Mouse (Mus musculus) intestine, postnatal 0 days (tissue): ENCODE results near the gene Rtn4rl1. TPM values are rescaled to one million over a fixed set of nuclear protein-coding genes. Genes with fewer than 3 reads are reported as not detected.
A peak's percentile ranks its signal among the peaks of the same experiment; 100 is the strongest.

Source experiments
- ATAC-seq: fragments of 200-750 bp; cut with Nextera tagmentation; 2 replicates; pipeline ENCODE4 v1.8.0; 2017; ENCODE audit warnings: mild to moderate bottlenecking, moderate TSS enrichment, moderate library complexity
- H3K27ac ChIP-seq: fragments of 300-500 bp; sonication (generic); 2 replicates; pipeline ENCODE4 v1.5.1; 2014; ENCODE audit warnings: mild to moderate bottlenecking, low read depth, low read length, moderate library complexity
- H3K27me3 ChIP-seq: fragments of 300-500 bp; sonication (generic); replicated peaks from 2 replicates; pipeline ENCODE4 v1.6.1; 2014; ENCODE audit warnings: low read length, mixed read lengths; ENCODE audit not compliant: control insufficient read depth, insufficient read depth
- H3K36me3 ChIP-seq: fragments of 300-500 bp; sonication (generic); 2 replicates; pipeline ENCODE4 v1.6.1; 2014; ENCODE audit warnings: mild to moderate bottlenecking, moderate library complexity; ENCODE audit not compliant: control insufficient read depth, insufficient read depth
- H3K4me1 ChIP-seq: fragments of 300-500 bp; sonication (generic); replicated peaks from 2 replicates; pipeline ENCODE4 v1.6.1; 2014; ENCODE audit warnings: antibody characterized with exemption, low read length, mixed read lengths; ENCODE audit not compliant: control insufficient read depth, insufficient read depth
- H3K4me2 ChIP-seq: fragments of 300-500 bp; sonication (generic); replicated peaks from 2 replicates; pipeline ENCODE4 v1.6.1; 2014; ENCODE audit warnings: low read depth, mild to moderate bottlenecking, moderate library complexity
- H3K4me3 ChIP-seq: fragments of 300-500 bp; sonication (generic); 2 replicates; pipeline ENCODE4 v1.5.1; 2014; ENCODE audit warnings: low read depth, low read length
- H3K9ac ChIP-seq: fragments of 300-500 bp; sonication (generic); 2 replicates; pipeline ENCODE4 v1.6.1; 2014; ENCODE audit warnings: mild to moderate bottlenecking, low read depth, low read length
- H3K9me3 ChIP-seq: fragments of 300-500 bp; sonication (generic); 2 replicates; pipeline ENCODE4 v1.6.1; 2016; ENCODE audit warnings: mixed run types; ENCODE audit not compliant: control insufficient read depth
- CTCF ChIP-seq: sonication (generic); IDR thresholded peaks from 2 replicates; pipeline ENCODE4 v1.5.1; 2016; ENCODE audit warnings: low read depth, mild to moderate bottlenecking, control low read depth, antibody characterized with exemption, moderate library complexity
- WGBS: fragments of 180-500 bp; shearing (Covaris S2); extraction: QIAGEN DNeasy Blood & Tissue Kit; methylation state at CpG from one replicate; pipeline ENCODE4 v1.1.7; 2014; 5-methylcytosine and 5-hydroxymethylcytosine counted together
- polyA plus RNA-seq: library from polyadenylated mRNA; unstranded; fragments of >200 nt; fragmentation: Nextera tagmentation; extraction: Ambion mirVana; gene quantifications from 2 replicates; pipeline ENCODE4 v1.2.1, GENCODE M21; 2015

The Rtn4rl1 gene
- polyA plus RNA-seq, 1 experiment from 2014 or later, result 1.5 TPM

DNA sequence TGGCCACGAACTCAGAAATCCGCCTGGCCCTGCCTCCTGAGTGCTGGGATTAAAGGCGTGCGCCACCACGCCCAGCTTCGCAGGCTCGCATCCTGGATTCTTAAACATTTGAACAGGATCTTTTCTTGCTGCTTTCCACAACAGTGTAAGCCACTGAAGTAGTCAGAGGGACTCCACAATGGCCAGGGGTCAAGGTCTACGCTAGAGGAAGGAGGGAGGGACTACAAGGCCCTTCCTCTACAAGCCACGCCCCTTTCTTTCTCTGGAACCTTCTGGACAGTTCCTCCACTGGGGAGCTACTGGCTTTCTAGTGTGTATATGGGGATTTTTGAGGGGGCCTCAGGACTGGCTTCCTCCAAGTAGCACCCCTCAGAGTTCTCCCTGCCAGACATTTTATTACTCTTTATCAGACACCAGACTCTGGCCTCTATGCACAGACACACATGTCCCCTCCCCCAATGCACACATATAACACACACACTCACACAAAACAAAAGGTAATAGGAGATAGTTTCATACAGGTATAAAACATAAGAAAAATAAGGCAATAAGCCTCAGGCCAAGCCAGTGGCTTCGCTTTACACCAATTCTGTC, 53.7 kb downstream of the Rtn4rl1 start:
- H3K4me1 ChIP-seq, result peaks cover 6% of the 10 kb centered on the region; the same call in 1 of the 2 replicates
- WGBS, result 58% methylated on average over 10 of the region's 10 CpGs
- H3K36me3 ChIP-seq, result no peaks in the 10 kb centered on the region
- peak; percentile 88 for ATAC-seq
- no peak for TF ChIP-seq CTCF
- no peaks in the 10 kb centered on the region for H3K27me3 ChIP-seq
- H3K27ac ChIP-seq, result peak overlapping the region; percentile 70
- no peak overlapping the region for H3K9ac ChIP-seq
- H3K4me3 ChIP-seq, result no peak overlapping the region
- H3K9me3 ChIP-seq, result no peaks in the 10 kb centered on the region
- H3K4me2 ChIP-seq, result peak overlapping the region; percentile 43

DNA sequence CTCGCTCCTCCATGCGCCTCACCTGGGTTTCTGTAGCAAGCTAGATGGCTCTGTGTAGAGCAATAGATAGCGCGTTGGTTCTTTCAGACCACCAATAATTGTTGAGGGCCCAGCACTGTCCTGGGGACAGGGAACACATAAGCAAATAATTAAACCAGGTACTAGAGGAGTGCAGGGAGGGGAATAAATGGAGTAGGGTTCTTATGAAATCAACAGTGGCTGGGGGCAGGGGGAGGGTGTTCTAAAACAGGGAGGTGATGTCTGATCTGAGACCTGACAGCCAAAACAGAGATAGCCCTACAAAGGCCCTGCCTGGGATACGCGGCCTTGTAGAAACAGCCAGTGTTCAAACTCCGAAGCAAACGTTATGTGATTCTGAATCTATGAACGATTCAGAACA, 56.0 kb downstream of the Rtn4rl1 start:
- ATAC-seq, result no peak
- H3K9ac ChIP-seq, result no peak overlapping the region
- no peak for TF ChIP-seq CTCF
- no peak overlapping the region for H3K4me3 ChIP-seq
- H3K4me2 ChIP-seq, result no peak overlapping the region
- peaks cover 6% of the 10 kb centered on the region; the same call in 1 of the 2 replicates for H3K4me1 ChIP-seq
- H3K27me3 ChIP-seq, result no peaks in the 10 kb centered on the region
- WGBS, result 79% methylated on average over 9 of the region's 9 CpGs
- no peaks in the 10 kb centered on the region for H3K9me3 ChIP-seq
- H3K27ac ChIP-seq, result no peak overlapping the region
- H3K36me3 ChIP-seq, result no peaks in the 10 kb centered on the region

DNA sequence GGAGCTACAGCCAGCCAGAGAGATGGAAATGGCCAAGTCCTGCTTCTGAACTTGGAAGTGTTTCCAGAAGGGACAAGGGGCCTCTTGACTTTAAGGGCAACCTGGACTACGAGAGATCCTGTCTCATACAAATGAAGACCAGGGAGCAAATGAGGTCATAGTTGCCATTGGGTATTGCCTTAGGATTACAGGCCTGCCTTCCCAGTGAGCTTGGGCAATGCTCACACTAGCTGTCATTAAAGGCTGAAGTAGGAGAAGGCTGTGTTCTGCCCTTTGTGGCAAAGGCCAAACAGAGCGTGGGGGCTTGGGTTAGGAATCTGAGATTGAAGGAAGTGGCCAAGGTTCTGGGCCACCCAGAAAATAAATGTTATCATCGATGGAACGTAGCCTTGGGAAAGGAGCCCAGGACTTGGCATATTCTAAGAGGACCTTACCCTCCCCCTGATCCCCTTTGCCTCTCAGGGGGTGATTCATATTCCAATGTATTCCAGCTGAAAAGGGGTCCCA, 57.5 kb downstream of the Rtn4rl1 start:
- TF ChIP-seq CTCF, result no peak
- H3K9ac ChIP-seq, result no peak overlapping the region

DNA sequence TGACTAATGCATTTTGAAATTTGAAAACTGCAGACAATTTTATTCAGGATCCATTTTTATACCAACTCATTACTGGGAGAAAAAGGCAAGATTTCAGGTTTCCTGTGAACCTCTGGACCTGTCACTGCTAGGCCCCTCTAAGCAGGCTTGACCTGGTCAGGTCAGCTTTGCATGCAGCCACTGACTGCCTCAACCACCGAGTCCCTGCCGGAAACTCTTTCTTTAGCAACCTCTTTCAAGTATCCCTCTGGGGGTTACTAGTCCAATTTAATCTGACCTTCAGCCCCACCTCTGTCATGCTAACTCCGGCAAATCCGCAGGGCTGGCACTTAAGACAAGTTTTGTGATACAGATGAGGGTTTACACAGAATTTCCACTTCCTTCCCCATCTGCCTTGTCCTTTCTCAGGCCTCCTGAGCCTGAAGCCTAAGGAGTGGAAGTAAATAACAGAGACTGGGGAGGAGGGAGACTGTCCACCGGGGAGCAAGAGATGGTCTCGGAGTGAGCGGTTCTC, 58.0 kb downstream of the Rtn4rl1 start:
- 73% methylated on average over 7 of the region's 7 CpGs for WGBS
- no peak for ATAC-seq
- Histone ChIP-seq H3K4me1 (peaks cover 1% of the 10 kb centered on the region; the same call in 1 of the 2 replicates), H3K27ac (no peak overlapping the region), H3K4me3 (no peak overlapping the region), H3K36me3 (no peaks in the 10 kb centered on the region), H3K9me3 (no peaks in the 10 kb centered on the region), H3K9ac (no peak overlapping the region), H3K27me3 (no peaks in the 10 kb centered on the region), H3K4me2 (no peak overlapping the region)
- TF ChIP-seq CTCF, result no peak

More for the DNA sequence above, 57.5 kb downstream of the Rtn4rl1 start:
- H3K36me3 ChIP-seq, result no peaks in the 10 kb centered on the region
- no peaks in the 10 kb centered on the region for H3K9me3 ChIP-seq
- H3K27me3 ChIP-seq, result no peaks in the 10 kb centered on the region
- H3K4me2 ChIP-seq, result no peak overlapping the region
- 83% methylated on average over 4 of the region's 4 CpGs for WGBS
- no peak overlapping the region for H3K27ac ChIP-seq
- H3K4me3 ChIP-seq, result no peak overlapping the region
- H3K4me1 ChIP-seq, result peaks cover 6% of the 10 kb centered on the region; the same call in 1 of the 2 replicates
- no peak for ATAC-seq

DNA sequence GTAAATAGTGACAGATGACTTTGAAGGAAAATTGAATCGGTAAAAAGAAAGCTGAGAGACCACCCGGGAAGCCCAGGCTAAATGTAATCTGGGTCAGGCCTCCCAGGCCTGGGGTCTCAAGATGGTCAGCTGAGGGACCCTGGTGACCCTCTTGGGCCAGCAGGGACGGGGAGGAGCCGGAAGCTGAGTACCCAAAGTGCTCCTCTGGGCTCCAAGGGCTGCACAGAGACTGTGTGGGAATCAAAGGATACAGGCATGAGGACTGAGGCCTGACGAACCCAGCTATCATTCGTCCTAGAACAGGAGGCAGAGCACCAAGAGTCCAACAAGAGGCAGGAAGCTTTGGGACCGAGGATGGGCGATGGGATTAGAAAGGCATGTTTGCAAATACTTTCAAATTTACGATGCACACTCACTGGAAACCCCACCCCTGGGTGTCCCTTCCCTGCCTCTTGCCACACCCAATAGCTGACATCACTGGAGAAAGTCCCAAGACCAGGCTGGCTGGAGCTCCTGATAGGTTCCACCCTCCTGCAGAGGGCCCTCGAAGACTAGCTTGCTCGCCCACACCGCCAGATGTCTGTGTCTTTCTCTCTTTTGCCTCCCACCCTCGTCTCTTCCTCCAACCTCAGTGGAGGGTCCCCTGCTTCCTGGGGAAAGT, 60.8 kb downstream of the Rtn4rl1 start:
- ATAC-seq, result peak; percentile 52
- no peaks in the 10 kb centered on the region for H3K9me3 ChIP-seq
- H3K27ac ChIP-seq, result peak overlapping the region; percentile 46; the same call in 1 of the 2 replicates
- no peaks in the 10 kb centered on the region for H3K27me3 ChIP-seq
- no peak overlapping the region for H3K9ac ChIP-seq
- 43% methylated on average over 13 of the region's 13 CpGs for WGBS
- TF ChIP-seq CTCF, result peak; percentile 51
- H3K4me2 ChIP-seq, result peak overlapping the region; percentile 21; the same call in 1 of the 2 replicates
- H3K36me3 ChIP-seq, result no peaks in the 10 kb centered on the region
- H3K4me3 ChIP-seq, result no peak overlapping the region
- no peaks in the 10 kb centered on the region for H3K4me1 ChIP-seq

DNA sequence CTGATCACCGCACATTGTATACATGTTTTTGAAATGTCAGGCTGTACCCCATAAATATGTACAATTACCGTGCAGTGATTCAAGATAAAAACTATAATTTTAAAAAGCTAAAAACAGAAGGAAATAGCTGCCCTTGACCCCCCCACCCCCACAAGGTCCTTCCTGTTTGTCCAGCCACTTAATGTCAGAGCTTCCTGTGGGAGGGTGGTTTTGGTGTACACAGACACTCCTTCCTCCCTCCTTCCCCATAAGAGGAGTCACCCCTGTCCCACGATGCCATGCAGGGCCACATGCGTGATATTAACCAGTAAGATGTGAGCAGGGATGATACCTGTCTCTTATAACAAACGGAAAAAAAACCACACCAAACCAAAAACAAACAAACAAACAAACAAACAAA, 61.7 kb downstream of the Rtn4rl1 start:
- no peak for ATAC-seq

More for the DNA sequence above, 61.7 kb downstream of the Rtn4rl1 start:
- WGBS, result 70% methylated on average over 5 of the region's 5 CpGs
- H3K27me3 ChIP-seq, result no peaks in the 10 kb centered on the region
- H3K4me2 ChIP-seq, result no peak overlapping the region
- H3K9ac ChIP-seq, result no peak overlapping the region
- H3K27ac ChIP-seq, result no peak overlapping the region
- H3K36me3 ChIP-seq, result no peaks in the 10 kb centered on the region
- no peaks in the 10 kb centered on the region for H3K4me1 ChIP-seq
- no peak for TF ChIP-seq CTCF
- no peaks in the 10 kb centered on the region for H3K9me3 ChIP-seq
- no peak overlapping the region for H3K4me3 ChIP-seq
